Mouse (Mus musculus) splenic B cell, adult 2 months (primary cell): Measurements from ENCODE around the gene Pax1.

Experiments used
- DNase-seq: peaks from one replicate; pipeline ENCODE4 v3.0.0-alpha.2; 2011; ENCODE audit warnings: low read depth, low spot score
- H3K27me3 ChIP-seq: 2 replicates; pipeline ENCODE4 v1.6.1; 2012; ENCODE audit warnings: mild to moderate bottlenecking, low read length, moderate library complexity, mixed read lengths; ENCODE audit not compliant: control insufficient read depth, poor library complexity, insufficient read depth, severe bottlenecking
- H3K36me3 ChIP-seq: 2 replicates; pipeline ENCODE4 v1.6.1; 2012; ENCODE audit warnings: mild to moderate bottlenecking, low read length, moderate library complexity, mixed read lengths; ENCODE audit not compliant: control insufficient read depth, poor library complexity, insufficient read depth, severe bottlenecking

Gene Pax1

DNA sequence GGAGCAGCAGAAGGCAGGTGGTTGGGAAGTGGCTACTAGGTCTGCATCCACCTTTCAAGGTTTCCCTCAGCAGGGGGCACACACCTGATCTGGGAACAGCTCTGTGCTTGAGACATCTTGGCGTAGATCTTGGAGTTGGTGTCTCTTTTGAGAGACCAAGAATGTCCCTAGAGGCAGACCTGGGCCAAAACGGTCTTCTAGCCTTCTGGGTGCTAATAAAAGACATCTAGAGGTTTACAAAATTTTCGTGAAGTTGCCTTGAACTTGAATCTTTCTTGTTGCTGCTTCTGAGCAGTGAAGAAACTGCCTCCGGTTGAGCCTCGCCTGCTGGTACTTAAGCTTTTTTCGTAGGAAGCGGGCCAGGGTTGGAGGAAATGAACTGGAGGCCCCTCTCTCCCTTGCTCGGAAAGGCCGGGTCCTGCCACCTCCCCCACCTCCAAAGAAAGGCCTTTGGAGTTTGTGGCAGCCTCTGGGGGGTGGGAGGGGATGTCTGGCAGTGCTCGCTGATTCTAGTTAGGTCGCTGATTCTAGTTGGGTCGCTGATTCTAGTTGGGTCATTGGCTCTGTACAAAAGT, 5.6 kb downstream of the Pax1 start:
- no peak for DNase-seq
- Histone ChIP-seq H3K27me3 (no peaks in the 10 kb centered on the region), H3K36me3 (no peaks in the 10 kb centered on the region)

DNA sequence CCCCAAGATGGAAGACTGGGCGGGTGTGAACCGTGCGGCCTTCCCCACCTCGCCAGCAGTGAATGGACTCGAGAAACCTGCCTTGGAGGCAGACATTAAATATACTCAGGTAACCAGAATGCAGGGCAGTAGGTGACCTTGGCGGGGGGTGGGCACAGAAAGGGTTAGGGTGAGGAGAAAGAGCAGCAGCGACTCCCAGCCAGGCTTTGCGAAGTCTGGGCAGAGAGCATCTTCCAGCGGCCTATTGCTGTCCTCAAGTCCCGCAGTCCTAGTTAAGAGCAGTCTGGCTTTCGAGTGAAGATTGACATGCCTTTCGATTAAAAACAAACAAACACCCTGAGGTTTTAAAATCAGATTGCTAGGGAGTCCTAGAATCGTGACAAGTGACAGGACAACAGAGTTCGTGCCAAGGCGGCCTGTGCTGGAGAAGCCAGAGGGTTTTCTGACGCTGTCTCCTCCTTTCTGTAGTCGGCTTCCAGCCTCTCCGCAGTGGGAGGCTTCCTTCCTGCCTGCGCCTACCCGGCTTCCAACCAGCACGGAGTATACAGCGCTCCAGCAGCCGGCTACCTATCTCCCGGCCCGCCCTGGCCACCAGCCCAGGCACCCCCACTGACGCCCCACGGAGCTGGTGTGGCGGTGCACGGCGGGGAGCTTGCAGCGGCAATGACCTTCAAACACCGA, 6.3 kb downstream of the Pax1 start:
- no peak for DNase-seq
- Histone ChIP-seq H3K36me3 (no peaks in the 10 kb centered on the region), H3K27me3 (no peaks in the 10 kb centered on the region)

DNA sequence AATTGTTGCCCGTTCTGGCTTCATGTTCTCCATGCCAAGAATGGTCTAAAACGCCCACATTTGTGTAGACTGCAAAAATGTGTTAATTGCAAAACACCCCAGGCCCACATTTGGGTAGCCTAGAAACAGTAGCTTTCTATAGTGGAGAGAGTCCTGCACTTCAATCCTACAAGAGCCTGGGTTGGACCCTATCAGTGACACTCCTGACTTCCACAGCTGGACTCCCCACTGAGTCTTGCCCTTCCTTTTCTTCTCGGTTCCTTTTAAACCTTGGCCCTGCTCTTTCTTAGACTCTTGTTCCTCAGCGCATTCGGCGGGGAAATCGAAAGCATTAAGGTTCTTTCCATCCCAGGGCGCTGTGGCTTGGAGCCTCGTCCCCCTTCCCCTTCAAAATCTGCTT, 7.8 kb downstream of the Pax1 start:
- Histone ChIP-seq H3K36me3 (no peaks in the 10 kb centered on the region), H3K27me3 (no peaks in the 10 kb centered on the region)
- no peak for DNase-seq

DNA sequence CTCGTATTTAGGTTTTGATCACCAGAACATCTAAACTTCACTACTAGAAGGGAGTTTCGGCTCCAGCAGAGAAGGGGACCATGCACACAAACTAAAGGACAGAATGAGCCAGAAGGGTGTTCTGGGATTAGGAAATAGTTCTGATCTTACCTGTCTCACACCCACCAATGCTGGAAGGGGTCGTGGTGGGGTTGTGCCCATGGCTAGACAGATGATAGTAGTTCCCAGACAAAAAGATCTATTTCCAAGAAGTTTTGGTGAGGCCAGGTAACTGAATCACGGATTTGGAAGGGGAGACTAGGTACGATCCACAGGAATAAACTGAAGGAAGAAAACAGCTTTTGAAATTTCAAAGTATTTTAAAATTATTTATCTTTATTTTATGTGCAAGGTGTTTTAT, 8.4 kb downstream of the Pax1 start:
- no peak for DNase-seq
- Histone ChIP-seq H3K36me3 (no peaks in the 10 kb centered on the region), H3K27me3 (no peaks in the 10 kb centered on the region)

DNA sequence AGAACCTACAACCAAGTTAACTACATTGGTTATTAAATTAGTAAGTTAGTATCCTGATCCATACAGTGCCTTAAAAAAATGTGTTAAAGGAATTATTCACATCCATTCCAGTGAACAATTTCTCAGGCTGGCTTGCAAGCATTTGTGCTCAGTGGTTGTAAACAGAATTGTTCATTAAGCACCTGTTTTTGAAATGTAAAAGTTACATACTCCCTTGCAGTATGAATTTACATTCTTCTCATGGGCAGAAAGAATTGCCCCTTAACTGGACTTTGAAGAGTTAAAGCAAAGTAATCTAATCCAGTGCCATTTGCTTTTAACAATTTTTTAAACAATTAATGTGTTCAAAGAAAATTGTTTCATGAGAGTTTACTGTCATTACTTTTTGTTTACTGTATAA, 9.6 kb downstream of the Pax1 start:
- Histone ChIP-seq H3K36me3 (no peaks in the 10 kb centered on the region), H3K27me3 (no peaks in the 10 kb centered on the region)
- DNase-seq = no peak

DNA sequence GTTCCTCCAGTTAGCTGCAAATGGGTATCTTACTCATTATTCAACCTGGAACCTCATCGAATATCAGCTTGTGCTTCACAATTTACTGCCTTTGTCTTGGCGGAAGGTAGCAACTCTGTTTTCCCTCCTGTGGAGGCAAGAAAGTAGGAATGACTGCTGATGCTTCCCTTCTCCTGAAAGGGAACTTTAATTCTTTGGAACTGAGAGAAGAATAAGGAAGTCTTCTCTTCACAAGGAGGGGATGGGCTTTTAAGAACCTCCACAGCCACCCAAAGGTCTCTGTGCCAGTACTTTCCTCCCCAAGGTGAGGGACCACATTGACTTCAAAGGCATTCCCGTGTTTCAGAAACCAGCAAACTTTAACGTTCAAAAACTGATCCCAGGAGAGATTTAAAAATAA, 10.1 kb downstream of the Pax1 start:
- Histone ChIP-seq H3K27me3 (no peaks in the 10 kb centered on the region), H3K36me3 (no peaks in the 10 kb centered on the region)
- DNase-seq = no peak

DNA sequence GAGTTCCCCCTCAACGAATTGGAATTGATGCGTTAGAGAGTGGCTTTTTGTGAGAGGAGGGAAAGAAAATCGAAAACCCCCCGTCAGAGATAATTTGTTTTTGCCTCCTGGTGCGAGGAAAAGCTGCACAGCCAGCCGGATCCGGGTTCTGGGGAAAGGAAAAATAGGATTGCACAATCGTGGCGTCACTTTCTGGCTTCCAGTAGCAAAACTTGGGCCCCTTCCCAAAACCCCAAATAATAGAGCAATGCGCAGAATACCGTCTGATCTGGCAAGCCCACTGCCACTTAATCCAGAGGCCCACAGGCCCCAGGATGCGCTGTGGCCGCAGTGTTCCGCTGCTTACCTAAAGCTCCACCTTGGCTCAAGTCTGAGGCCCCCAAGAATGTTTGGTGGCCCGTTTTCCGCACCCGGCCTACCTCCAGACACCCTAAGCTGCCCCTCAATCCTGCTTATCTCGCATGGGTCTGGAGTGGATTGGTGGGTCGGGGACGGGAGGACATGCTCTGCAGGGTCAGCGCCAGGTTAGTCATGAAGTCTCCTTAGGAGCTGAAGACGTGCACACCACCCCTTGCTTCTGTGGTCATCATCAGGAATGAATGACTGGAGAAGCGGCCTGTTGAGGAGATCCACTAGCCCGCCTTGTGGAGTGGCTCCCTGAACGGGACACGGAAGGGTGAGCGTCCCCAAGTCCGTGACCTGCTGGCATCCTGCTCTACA, 11.4 kb downstream of the Pax1 start:
- no peak for DNase-seq
- Histone ChIP-seq H3K36me3 (no peaks in the 10 kb centered on the region), H3K27me3 (no peaks in the 10 kb centered on the region)

DNA sequence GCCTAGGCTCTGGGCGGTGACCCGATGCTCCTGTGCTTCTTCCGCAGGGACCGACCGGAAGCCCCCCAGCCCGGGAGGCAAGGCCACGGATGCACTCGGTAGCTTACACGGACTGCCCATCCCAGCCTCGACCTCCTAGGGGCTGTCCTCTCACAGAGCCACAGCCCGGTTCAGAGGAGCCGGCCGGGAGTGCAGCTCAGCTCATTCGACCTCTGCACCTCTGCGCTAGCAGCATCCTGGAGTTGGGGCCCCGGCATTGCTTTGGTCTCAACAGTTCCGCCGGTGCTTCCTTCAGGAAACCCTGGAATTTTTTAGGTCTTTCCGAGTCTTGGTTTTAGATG, 11.9 kb downstream of the Pax1 start:
- Histone ChIP-seq H3K27me3 (no peaks in the 10 kb centered on the region), H3K36me3 (no peaks in the 10 kb centered on the region)
- no peak for DNase-seq

DNA sequence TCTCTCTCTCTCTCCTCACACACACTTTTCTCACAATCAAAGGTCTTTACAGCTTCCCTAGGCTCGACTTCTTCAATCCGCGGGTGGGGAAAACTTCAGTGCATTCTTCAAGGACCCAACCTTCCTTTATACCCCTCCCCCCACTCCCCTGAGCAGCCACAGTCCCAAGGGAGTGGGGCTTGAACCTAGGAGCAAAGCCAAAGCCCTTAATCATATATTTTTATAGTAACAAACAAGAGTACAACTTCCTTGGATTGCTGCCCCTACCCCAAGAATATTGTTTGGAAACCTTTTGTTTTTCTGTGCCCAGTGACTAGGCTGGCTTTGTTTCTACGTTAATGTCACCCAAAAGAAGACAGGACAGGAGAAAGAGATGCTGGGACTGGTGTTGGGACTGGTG, 12.5 kb downstream of the Pax1 start:
- Histone ChIP-seq H3K27me3 (no peaks in the 10 kb centered on the region), H3K36me3 (no peaks in the 10 kb centered on the region)
- DNase-seq = no peak

DNA sequence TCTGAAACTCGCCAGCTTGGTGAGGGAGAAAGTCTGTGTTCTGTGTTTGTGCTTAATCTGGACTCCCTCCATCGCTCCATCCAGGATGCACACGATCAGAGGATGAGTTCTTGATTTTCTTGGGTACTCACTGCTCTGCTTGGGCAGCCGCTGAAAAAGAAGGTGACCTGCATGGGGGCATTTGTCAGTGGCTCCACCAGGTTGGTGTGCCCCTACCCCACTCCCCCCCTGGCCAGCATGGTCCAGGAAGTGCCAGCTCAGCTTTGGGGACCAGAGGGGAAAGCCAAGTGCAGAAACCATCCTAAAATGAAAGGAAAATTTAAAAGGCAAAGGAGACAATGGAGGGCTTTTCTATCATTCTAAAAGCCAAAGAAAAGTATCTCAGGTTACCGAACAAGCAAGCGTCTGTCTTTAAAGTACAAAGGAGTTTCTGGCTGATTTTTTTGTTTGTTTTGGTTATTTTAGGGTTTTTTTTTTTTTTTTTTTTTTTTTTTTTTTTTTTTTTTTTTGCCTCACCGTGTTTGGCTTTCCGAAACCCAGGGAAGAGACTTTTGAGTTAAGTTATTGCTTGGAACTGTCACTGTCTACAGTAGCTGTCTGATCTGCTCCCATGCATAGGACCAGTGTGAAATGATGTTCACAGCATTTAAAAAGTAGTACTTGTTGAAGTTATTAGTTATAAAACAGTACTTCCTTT, 13.4 kb downstream of the Pax1 start:
- H3K27me3 ChIP-seq = no peaks in the 10 kb centered on the region
- DNase-seq = no peak
- H3K36me3 ChIP-seq = no peaks in the 10 kb centered on the region

DNA sequence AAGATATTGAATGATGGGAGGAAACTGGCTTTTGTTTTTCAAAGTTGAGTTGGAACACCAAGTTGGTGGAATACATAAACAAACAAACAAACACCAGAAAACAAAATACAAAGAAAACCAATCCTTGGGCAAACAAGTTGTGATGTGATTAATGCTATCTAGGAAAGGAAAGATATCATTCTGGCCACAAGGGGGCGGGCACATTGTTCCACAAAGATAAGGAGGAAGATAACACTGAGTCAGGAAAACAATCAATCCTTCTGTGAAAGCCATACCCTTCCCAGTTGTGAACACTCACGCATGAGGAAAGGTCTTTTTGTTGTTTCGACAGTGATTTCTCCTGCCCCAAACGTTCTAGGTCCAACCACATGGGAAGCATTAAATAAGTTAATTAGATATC, 17.2 kb downstream of the Pax1 start:
- no peaks in the 10 kb centered on the region for H3K27me3 ChIP-seq
- no peaks in the 10 kb centered on the region for H3K36me3 ChIP-seq
- no peak for DNase-seq

DNA sequence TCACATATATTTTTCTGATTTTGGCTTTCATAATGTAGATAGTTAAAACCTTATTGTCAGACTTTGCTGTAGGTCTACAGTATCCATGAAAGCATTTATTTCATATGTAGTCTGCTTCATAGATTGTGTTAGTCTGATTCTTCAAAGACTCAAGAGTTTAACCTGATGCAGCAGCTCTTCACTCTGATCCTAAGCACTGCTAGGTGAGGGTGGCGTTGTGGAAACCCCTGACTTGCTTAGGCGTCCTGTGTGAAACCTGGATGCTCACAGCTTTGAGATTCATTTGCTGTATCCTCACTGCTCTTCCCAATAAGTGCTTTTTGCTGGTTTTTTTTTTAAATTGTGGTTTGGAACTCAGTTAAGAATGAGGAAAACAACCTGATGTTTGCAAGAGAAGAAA, 21.6 kb downstream of the Pax1 start:
- Histone ChIP-seq H3K36me3 (no peaks in the 10 kb centered on the region), H3K27me3 (no peaks in the 10 kb centered on the region)
- no peak for DNase-seq

DNA sequence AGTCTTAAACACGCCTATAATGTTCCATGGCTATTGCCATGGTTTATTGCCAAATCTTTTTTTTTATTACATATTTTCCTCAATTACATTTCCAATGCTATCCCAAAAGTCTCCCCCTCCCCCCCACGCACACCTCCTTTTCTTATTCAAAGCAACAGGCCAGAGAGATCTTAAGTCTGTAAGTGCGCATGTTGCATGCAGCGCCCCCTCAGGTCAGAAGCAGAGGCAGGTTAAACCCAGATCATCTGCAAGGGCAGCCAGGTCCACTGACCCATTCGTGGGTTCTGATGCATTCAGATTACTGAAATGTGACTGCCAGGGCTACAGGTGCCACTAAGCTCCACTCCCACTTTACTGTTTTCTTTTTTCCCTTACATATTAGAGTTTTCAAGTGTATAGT, 25.2 kb downstream of the Pax1 start:
- Histone ChIP-seq H3K36me3 (no peaks in the 10 kb centered on the region), H3K27me3 (no peaks in the 10 kb centered on the region)
- DNase-seq = no peak

DNA sequence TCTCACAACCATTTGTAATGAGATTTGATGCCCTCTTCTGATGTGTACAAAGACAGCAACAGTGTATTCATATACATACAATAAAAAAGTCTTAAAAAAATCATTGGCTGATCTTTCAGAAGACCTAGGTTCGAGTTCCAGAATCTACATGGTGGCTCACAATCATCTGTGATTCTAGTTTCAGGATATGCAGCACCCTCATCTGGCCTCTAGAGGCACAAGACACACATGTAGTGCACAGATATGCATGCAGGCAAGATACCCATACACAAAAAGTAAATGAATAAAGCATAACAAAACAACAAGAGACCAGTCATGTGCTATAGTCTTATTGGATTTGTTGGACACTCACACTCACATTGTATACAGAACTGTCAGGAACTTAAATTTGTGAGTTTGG, 47.6 kb downstream of the Pax1 start:
- Histone ChIP-seq H3K27me3 (no peaks in the 10 kb centered on the region), H3K36me3 (no peaks in the 10 kb centered on the region)
- no peak for DNase-seq

DNA sequence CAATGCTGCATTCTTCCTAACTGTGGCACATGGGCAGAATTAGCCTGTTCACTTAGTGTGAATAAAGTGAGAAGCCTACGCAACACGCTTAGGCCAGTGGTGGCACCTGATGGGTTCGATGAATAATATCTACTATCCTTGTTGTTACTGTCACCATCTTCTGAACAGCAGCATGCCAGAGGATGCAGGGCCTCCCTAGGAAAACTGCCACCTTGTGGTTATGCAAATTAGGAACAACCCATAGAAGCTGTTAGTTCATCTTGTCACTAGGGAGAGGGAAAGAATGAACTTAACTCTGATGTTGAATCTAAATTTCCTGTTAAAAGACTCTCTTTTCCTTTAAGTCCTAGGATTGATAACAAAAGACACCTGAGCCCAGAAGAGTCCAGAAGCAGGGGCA, 53.3 kb downstream of the Pax1 start:
- DNase-seq = no peak
- H3K27me3 ChIP-seq = no peaks in the 10 kb centered on the region

More for the DNA sequence above, 53.3 kb downstream of the Pax1 start:
- no peaks in the 10 kb centered on the region for H3K36me3 ChIP-seq
